Mouse (Mus musculus): ENCODE results near the gene Os9.

DNA sequence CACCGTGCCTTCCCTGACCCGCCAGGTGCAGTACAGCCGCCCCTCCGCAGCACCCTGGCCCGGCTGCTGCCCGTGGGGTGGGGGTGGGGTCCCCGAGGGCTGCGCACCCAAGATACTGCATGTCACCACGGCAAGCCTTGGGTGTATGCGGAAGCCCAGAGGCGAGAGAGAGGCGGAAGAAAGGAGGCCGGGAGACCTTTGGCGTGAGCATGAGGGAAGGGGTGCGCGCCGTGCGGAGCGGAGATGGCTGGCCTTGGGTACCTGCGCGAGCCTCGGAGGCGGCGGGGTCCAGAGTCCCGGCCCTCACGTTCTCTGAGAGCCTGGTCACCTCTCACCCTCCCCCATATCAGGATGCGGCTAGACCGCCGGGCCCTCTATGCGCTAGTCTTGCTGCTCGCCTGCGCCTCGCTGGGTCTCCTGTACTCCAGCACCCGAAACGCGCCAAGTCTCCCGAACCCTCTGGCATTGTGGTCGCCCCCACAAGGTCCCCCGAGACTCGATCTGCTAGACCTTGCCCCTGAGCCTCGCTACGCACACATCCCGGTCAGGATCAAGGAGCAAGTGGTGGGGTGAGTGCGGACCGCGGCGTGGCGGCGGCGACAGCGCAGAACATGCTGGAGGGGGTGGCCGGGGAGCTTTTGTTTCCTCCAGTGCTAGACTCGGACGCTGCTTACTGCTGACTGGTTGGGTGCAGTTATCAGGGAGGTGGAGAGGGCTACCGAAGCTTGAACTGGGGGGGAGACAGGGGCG, 44.9 kb upstream of the Os9 start:
- TF ChIP-seq CTCF (IDR thresholded peaks at IDR 0.05; ENCODE audit: control insufficient read depth, insufficient read depth, insufficient replicate concordance, low read depth, low read length) (no peak), POLR2A (IDR thresholded peaks at IDR 0.05; ENCODE audit: control insufficient read depth, low read depth, low read length) (peak; percentile 52; the same call in 1 of the 2 replicates)

All from testis, adult 2 months (tissue).